Mouse (Mus musculus): ENCODE measurements around the gene Mphosph6.

- TF ChIP-seq CTCF (IDR thresholded peaks at IDR 0.05; ENCODE audit: control insufficient read depth, insufficient read depth, low read length) = no peak
- TF ChIP-seq POLR2A (IDR thresholded peaks at IDR 0.05; ENCODE audit: borderline replicate concordance, control insufficient read depth, low read depth, low read length) = no peak
Observed at GRCm38 (mm10) chr8:117794581-117794980, 7.2 kb downstream of the Mphosph6 start.

Data from bone marrow, adult 2 months (tissue).